Mouse (Mus musculus) urinary bladder, postnatal 14 days (tissue): ENCODE results near the gene Ccnyl1.

ENCODE experiments used
- DNase-seq: peaks from one replicate; pipeline ENCODE4 v3.0.0; 2021; ENCODE audit warnings: low spot score

Gene Ccnyl1

DNA sequence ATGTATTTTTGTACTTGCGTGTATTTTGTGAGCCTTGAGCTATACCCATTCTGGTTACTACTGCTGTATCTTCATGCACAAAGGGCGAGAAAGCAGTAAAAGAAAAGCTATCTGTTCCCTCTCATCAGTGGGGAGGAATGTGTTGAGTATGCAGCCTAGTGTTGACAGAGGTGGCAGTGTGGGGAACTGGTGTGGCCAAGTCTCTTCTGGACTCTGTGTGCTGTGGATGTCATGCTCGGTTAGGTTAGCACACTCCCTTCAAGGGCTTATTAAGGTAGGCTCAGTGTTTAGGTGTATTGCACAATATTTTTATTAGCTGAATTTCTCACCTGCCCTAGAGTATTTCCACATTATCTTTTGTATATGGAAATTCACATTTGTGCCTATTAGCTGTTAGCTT, 11.5 kb downstream of the Ccnyl1 start:
- no peak for DNase-seq

DNA sequence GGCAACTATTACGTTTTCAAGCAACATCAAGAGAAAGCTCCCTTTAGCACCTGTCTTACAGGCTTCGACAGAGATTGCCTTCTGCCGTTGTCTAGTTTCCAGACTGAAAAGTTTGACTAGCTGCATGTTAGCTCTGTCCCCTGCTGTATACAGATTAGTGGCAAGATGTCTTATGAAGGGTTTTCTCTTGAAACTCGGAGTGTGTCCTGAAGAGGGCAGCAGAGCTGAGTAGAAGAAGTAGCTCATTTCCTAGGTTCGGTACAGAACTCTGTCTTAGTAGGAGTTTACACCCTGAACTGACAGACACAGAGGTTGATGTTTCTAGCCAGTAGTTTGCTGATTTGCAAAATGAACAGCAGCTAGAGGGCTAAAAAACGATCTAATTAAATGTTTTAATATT, 15.0 kb downstream of the Ccnyl1 start:
- DNase-seq, result peak; percentile 75

DNA sequence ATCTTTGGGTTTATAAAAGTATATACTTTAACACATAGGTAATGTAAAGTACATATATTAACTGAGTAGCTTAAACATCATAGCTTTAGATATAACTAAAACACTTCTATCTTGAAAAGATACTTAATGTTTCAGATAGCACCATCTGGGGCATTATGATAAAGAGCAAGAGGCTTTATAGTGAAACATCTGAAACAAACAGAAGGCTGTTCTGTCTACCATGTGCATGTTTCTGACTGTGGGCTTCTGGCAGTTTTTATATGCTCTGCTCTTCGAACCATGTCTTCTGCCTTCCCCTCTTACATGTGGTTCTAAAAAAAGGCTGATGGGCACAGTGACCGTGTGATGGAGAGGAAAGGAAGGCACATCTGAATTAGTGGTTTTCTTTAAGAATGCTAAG, 16.4 kb downstream of the Ccnyl1 start:
- no peak for DNase-seq

DNA sequence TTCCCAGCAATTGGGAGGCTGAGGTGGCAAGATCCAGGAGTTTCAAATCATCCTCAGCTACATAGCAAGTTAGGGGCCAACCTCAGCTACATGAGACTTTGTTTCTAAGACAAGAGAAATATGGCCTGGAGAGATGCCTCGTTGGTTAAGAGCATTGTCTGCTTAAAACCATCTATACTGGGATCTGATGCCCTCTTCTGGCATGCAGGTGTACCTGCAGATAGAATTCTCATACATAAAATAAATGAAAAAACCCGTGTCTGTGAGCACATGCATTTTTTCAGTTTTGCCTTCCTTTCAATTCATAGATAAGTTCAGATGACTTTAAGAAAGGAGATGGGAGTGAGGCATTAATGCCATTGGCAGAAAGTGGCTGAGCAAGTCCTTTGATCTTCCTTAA, 19.6 kb downstream of the Ccnyl1 start:
- DNase-seq, result no peak

DNA sequence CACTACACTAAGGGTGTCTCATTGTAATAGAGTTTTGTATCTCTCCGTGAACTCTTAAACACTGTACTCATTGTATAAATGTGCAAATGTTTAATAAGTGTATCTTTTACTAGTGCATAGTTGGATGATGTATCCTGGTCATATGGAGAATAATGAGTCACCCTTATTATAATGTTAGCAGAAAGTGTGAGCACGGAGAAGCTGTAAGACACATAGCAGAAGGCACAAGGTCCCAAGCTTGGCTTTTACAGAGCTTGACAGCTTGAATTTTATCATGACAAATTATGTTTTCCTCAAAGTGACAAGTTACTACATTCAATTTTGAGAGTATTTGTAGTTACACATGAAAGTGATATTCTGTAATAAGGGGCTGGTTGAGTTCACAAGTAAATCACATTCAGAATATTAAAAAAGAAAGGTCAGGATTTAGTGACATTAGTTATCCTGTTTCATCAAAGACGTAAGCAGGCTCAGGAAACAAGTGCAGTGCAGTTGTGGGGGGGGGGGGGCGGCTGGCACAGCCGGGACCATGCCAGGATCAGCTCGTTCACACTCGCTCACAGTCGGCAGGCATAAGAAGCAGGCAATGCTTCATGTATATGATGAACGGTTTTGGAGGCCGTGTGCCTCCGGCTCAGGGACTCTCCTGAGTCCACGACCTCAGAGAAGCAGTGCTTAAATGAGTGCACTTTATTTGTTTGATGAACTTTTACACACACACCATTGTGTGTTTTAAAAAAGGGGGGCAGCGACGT, 21.9 kb downstream of the Ccnyl1 start:
- DNase-seq, result no peak

DNA sequence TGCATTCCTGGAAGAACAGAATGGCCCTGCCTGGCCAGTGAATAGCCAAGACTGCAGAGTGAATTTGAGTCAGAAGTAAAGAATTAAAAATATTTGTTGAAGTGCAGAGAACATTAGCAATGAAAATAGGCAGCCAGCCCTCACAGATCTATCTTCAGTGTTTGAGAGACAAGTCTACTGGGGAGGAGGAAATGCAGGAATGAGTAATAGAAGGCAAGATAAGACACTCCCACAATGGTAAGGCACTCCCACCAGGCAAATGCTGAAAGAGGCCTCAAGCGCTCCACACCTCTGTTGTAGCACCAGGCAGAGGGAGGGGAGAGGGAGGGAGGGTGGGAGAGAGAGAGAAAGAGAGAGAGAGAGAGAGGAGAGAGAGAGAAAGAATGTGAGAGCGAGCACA, 25.2 kb downstream of the Ccnyl1 start:
- DNase-seq, result peak; percentile 9

DNA sequence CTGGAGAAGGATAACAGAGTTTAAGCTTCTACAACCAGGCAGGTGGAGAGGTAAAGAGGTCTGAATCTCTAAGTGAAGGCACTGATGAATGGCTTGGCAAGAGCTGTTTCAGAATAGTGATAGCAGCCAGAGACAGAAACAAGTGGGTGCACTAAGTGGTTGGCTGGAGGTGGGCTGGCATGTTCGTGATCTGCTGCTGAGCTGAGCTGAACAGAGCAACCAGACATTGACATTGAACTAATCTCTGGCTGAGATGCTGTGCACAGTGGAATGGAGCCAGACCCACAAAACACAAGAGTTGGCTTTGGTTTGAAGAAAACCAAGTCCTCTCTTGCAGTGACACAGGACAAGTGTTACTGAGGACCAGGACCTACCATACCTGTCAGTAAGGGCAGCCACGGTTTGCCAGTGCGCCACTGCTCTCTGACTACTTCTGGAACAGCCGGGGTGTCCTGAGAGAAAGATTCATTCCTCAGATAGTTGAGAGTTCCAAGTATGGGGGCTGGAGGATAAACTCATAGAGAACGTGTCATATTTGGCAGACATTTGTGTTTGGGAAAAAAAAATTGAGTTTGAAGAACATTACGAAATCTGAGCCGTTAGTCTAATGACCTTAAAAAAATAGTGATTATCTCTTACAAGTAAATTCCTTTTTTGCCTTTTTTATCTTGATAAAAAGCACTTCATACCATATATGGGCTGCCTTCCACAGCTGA, 26.5 kb downstream of the Ccnyl1 start:
- no peak for DNase-seq

DNA sequence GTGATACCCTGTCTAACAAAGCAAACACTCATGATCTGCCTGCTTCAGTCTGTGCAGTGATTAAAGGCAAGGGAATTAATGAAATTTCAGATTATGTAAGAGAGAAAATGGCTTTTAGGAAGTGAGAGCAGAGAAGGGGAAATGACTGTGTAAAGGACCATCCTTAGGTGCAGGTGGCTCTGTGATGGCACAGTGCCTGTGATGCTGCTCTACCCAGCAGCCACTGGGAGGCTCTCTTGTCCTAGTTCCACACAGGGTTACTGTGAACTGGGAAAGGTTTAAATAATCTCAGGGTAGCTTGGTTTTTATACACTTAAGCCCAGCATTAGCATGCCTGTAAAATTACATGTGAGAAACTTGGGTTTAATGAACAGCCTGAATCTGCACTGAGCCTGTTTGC, 27.2 kb downstream of the Ccnyl1 start:
- peak; percentile 56 for DNase-seq

DNA sequence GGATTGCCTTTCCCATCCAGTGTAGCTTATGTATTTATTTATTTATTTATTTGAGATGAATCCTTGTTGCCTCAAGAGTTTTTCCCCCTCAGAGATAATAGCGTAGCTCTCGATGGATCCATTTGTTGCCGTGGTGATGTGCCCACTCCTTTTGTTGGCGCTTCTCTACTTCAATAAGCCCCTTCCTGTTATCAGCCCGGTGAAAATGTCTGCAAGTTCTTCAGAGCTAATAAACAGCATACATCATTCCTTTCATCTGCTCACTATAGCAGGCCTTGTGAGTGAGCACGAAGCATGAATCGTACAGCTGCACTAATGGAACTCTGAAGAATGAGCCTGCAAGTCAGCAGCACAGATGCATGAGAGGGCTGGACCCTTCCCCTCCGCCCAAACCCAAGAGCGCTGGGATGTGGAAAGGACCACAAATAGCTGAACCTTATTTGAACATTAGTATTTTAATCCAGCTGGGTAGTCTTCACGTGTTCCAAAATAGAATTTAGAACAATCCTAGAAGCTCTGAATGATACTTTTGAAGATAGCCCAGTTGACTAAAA, 30.9 kb downstream of the Ccnyl1 start:
- no peak for DNase-seq

DNA sequence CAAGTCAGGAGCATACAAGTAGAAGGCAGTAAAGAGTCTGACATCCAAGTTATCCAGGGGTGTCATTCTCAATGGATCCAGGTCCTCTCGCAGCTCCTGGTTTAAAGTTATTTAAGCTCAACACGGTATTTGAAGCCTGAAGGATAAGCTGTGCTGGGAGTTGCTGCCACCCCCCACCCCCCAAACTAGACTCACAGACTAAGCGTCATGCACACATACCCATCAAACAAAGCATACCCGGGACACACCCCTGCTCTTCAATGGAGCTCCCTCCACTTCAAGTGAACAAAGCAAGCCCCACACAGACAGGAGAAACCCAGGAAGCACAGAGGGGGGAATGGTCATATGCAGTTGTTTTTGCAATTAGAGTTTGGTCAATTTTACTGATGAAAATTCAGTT, 39.8 kb downstream of the Ccnyl1 start:
- no peak for DNase-seq

DNA sequence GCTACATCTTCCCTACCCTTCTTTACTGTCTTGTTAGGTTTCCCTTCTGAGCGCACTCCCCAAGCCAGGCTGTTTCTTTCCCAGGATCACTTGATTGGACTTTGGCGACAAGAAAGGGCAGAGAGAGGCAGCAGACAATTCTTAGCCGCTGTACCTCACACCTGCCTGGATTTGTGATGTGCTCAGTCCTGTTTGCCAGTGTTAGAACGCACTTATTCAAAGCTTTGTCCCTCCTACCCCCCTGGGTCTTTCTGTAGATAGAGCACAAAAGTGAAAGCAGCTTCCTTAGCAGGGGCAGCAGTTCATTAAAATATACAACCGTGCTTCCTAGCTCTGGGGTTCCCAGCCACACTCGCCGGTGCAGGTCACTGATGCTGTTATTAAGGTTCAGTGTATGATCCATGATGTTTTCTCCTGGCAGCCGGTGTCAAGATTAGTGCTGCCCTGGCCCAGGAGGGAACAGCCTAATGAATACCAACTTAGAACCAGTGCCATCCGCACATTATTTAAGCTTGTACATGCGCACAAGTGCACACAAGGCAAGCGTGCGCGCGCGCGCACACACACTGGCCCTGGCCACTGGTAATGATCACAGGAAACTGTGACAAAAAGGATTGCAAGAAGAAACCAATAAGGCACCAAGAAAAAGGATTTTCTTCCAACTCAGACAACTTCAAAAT, 41.2 kb downstream of the Ccnyl1 start:
- no peak for DNase-seq

DNA sequence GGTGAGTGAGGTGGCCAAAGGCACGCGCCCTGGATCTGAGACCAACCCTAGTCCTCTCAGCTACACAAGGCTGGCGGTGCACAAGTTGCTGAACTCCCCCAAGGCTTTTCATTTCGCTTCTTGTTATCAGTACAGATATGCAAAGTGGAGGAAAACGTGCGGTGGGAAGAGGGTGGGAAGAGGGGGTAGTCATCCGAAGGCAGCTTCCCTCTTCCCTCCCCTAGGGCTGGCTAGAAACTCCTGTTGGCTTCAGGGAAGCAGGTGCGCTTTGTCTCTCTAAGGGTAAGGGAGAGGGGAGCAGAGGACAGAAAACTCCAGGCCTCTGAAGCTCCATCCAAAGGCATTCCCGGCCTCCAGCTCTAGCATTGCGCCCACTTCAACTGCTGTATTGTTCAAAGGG, 41.9 kb downstream of the Ccnyl1 start:
- DNase-seq, result no peak

DNA sequence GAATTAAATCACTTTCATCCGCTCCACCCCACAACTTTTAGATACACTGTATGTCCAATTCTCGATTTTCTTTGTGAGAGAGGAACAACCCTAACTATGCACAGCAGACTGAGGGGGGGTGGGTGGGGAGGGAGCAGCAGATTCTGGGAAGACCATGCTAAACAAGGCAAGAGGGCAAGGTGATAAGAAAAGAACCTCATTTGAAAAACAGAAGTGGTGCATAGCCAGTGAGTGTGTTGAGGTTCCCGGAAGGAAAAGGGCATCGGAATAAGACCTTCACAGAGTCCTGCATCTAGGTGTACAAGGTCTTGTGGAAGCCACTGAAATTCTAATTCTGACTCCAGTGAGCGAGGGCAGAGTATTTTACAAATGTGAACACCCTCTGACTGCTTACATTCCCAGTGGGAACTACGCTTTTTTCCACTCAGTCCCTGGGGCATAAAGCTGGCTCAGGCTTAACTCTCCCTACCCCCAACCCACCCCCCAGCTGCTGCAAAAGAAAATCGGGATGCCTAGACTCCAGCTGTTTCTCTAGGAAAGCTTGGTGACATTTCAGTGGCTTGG, 42.5 kb downstream of the Ccnyl1 start:
- no peak for DNase-seq

DNA sequence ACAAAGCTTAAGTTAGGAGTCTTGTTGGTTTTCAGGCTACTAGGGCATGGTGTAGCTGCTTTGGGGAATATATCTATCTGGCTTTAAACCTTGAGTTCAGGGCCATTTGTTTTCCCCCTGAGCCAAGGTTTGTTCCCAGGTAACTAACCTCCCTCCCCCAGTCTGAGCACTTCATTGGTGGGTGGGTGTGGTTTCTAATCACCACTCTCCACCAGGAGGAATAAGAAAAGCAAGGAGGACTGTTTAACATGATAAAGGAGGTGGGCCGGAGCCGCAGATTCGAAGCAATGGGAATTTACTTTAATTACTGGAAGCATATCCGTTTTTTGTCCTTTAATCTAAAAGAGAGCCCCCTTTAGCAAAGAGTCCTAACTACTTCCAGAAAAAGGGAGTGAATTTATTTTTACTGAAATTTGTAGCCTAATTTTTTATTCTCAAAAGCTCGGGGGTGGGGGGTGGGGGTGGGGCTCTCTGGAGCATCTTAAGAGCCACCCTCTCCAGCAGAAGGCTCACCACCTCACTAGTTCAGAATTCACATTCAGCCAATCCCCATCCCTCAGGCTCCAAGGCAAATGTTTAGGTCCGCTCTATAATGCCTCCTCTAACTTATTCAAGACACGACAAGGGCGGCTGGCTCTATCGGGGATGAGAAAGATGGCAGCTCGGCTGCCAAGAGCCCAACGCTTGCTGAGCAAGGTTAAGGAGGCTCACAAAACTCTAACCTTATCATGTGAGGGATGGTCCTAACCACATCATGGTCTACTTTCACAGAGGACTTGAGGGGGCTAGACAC, 43.4 kb downstream of the Ccnyl1 start:
- no peak for DNase-seq

DNA sequence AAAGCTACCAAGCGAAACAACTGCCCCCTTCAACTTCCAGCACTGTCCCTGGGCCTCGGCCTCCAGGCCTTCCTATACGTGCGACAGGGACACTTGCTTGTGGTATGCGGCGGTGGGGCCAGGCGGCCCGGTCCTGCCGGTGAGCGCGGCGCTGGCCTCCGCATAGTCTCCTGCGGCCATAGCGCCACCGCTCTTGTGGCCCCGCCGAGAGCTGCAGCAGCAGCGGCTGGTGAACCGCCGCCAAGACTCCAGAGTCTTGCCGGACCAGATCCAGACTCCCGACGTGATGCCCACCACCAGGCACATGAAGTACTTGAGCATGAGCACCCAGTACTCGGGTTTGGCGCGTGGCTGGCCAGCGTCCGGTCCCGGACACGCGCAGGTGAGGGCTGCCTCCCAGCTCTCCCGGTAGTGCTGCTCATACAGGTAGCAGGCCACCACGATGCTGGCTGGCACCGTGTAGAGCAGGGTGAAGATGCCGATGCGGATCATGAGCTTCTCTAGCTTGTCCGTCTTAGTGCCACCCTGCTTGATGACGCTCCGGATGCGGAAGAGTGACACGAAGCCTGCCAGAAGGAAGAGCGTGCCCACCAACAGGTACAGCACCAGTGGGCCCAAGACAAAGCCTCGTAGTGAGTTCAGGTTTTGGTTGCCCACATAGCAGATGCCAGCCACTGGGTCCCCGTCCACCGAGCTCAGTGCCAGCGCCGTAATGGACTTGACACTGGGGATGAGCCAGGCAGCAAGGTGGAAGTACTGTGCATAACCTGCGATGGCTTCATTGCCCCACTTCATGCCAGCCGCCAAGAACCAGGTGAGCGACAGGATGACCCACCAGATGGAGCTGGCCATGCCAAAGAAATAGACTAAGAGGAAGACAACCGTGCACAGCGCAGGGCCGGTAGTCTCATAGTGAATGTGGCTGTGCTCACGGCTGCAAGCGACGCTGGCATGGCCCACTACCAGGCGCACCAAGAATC, 44.8 kb downstream of the Ccnyl1 start:
- peak; percentile 28 for DNase-seq

DNA sequence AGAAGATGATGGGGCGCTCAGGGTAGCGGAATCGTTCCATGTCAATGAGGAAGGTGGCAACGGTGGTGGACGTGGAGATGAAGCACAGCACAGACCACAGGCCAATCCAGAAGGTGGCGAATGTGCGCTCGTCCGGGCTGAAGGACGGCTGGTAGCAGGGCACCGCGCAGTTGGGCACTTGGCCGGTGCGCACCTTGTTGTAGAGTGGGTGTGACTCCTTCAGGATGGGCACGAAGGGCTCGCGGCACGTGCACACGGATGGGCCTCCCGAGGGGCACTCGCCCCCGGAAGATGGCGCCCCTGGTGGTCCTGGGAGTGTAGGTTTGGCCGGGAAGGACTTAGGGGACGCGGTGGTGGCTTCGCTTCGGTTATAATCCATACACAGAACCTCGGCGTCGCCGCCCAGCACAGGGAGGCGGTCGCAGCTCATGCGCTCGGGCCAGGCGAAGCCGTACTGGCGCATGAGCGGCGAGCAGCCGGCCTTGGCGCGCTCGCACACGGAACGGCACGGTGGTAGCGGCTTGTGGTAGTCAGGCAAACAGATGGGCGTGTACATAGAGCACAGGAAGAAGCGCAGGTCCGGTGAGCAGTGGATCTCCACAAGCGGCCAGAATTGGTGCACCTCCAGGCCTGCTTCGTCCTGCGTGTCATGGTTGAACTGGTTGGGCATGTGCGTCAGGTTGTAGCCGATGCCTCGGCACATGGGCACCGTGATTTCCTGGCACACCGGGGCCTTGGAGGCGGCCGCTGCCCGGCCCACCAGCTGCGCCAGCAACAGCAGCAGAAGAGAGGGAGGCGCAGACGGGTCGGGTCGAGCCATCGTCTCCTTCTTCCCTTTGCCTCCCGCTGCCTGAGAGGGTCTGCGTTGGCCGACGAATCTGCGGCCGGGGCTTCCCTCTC, 45.8 kb downstream of the Ccnyl1 start:
- peak; percentile 53 for DNase-seq

DNA sequence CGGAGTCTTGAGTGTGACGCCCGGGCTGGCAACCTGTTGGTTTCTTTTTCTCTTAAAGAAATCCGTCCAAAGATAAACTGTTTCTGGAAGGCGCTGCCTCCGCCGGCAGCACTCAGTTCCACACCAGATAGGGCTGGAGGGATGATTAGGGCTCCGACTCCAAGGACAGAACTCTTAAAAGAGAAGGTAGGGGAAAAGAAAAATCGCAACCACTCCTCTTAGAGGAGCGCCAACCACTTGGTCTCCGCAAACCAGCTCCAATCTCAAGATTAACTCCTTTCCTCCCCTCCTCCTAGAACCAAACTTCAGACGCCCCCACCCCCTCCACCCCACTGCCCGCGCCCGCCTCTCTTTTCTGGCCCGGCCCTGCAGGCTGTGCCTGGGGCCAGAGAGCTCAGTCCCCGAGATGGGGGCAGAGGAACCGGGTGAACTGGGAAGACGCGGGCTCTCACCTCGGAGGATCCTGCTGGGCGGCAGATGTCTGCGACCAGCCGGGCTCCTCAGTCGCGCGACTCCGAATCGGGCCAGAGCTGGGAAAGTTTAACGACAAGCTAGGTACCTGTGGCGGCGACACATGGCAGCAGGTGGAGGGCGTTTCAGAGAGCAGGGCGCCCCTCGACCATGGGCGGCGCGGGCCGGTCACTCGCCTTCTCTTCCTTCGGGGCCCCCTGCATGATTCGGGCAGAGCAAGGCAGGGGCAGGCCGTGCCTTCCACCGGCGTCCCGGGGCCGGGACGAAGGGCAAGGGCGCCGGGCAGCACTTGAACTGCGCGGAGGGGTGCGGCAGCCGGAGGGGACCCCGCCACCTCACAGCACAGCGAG, 46.6 kb downstream of the Ccnyl1 start:
- DNase-seq, result peak; percentile 40

DNA sequence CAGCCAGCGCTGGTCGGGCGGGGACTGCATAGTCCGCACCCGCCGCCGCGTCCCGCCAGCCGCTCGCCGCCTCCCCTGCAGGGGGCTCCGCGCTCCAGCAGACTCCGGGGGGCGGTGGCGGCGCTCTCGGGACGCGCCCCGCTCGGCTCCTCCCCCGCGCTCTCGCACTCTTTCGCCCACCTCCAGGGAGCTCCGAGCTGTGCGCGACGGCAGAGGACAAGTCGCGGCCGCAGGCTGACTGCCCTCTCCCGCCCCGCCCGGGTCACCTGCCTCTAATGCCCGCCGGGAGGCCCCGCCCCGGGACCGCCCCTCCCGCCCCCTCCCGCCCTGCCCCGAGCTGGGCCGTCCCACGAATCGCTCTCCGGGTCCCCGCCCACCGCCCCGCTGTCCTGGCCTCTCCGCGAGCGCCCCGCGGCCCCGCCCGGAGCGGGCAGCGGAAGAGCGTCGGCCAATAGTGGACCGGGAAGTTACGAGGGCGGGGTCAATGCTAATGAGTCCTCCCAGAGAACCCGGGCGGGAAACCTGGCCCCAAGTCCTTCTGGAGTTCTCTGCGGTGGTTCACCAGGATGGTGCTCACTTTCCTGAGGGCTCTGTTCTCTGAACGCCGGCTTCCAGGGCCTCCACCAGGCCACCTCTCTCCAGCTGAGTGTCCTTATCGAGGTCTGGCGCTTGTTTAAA, 47.4 kb downstream of the Ccnyl1 start, which contains the start of gene Fzd5:
Gene Fzd5, minus strand, starts transcription at position 250 of the 678 bp plus-strand sequence.
- DNase-seq, result peak; percentile 96
